Mouse (Mus musculus): ENCODE measurements at regions not wholly inside any gene's neighbourhood (a gene's known extent, or its start where the extent isn't known, plus 50 kb on each side); places are given as distances from the start of the nearest gene placed in this dataset.

DNA sequence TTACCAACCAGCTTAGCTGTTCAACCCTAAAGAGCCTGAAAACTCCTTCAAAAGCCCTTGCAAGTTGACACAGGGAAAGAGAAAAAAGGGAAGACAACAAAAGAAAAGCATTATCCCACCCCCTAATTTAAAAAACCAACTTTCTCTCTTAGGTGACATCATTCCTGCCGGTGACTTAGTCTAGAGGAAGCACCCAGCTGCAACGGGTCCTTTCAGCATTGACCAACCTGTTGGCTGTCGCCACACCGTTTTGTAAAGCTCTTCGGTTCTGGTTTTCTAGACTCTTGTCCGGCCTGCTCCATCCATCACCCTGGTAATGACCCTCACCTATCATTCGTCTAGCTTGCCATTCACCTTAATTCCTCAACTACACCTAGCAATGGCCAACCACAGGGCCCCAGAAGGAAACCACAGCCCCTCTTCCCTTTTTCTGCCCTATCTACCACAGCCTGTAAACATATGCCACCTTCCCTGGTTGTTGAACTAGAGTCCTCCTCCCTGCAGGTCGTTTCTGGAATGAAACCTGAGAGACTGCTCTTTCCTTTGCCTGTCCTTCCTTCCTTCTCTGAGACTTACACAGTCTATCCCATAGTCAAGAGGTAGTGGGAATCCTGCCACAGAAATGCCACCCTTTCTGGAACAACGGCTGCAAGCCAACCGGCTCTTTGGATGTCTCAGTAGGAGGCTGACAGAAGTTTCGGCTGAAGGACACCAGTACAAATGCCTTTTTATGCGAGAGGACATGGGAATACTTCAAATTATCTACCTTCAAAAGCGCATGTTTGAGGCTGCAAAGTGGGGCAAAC, 87.9 kb downstream of the Foxb1 start:
- no peak for TF ChIP-seq TAL1 (conservative IDR thresholded peaks at IDR 0.05; ENCODE audit: low read depth, low read length)
- no peak for TF ChIP-seq GATA1 (IDR thresholded peaks at IDR 0.05; ENCODE audit: borderline replicate concordance, low read length)
- no peak for TF ChIP-seq POLR2AphosphoS5 (IDR thresholded peaks at IDR 0.05; ENCODE audit: insufficient replicate concordance, low read depth, low read length)
- no peak for TF ChIP-seq CTCF (IDR thresholded peaks at IDR 0.05; ENCODE audit: low read depth, low read length)
- no peak for TF ChIP-seq GATA2 (IDR thresholded peaks at IDR 0.05; ENCODE audit: borderline replicate concordance, low read depth, low read length)
- H3K4me3 ChIP-seq (ENCODE audit: low read depth, low read length), result no peak overlapping the region
- H3K27me3 ChIP-seq (ENCODE audit: insufficient read depth, low read length), result no peaks in the 10 kb centered on the region; the same call in 1 of the 2 replicates
- no peaks in the 10 kb centered on the region for H3K36me3 ChIP-seq (replicated peaks)
- no peaks in the 10 kb centered on the region for H3K4me1 ChIP-seq (ENCODE audit: insufficient read depth, low read depth, low read length)
- no peak for DNase-seq (ENCODE audit: low spot score)
- H3K9me3 ChIP-seq (replicated peaks), result no peaks in the 10 kb centered on the region
- no peak for ATAC-seq (ENCODE audit: extremely low read depth, insufficient number of reproducible peaks, low FRiP score, poor library complexity, severe bottlenecking)

GRCm38 (mm10) chr9:69671199-69671598, 89.5 kb downstream of the Foxb1 start:
- no peak overlapping the region for H3K4me3 ChIP-seq (ENCODE audit: low read depth, low read length)
- DNase-seq (ENCODE audit: low spot score), result no peak
- no peak for ATAC-seq (ENCODE audit: extremely low read depth, insufficient number of reproducible peaks, low FRiP score, poor library complexity, severe bottlenecking)
- no peaks in the 10 kb centered on the region; the same call in 1 of the 2 replicates for H3K27me3 ChIP-seq (ENCODE audit: insufficient read depth, low read length)
- no peaks in the 10 kb centered on the region for H3K36me3 ChIP-seq (replicated peaks)
- no peaks in the 10 kb centered on the region for H3K9me3 ChIP-seq (replicated peaks)
- TF ChIP-seq POLR2AphosphoS5 (IDR thresholded peaks at IDR 0.05; ENCODE audit: insufficient replicate concordance, low read depth, low read length) (no peak), GATA1 (IDR thresholded peaks at IDR 0.05; ENCODE audit: borderline replicate concordance, low read length) (no peak), TAL1 (conservative IDR thresholded peaks at IDR 0.05; ENCODE audit: low read depth, low read length) (no peak), GATA2 (IDR thresholded peaks at IDR 0.05; ENCODE audit: borderline replicate concordance, low read depth, low read length) (no peak), CTCF (IDR thresholded peaks at IDR 0.05; ENCODE audit: low read depth, low read length) (no peak)
- H3K4me1 ChIP-seq (ENCODE audit: insufficient read depth, low read depth, low read length), result no peaks in the 10 kb centered on the region

GRCm38 (mm10) chr9:69670551-69671044, 90.1 kb downstream of the Foxb1 start:
- no peak overlapping the region for H3K4me3 ChIP-seq (ENCODE audit: low read depth, low read length)
- TF ChIP-seq TAL1 (conservative IDR thresholded peaks at IDR 0.05; ENCODE audit: low read depth, low read length) (no peak), GATA1 (IDR thresholded peaks at IDR 0.05; ENCODE audit: borderline replicate concordance, low read length) (no peak), CTCF (IDR thresholded peaks at IDR 0.05; ENCODE audit: low read depth, low read length) (no peak), POLR2AphosphoS5 (IDR thresholded peaks at IDR 0.05; ENCODE audit: insufficient replicate concordance, low read depth, low read length) (no peak), GATA2 (IDR thresholded peaks at IDR 0.05; ENCODE audit: borderline replicate concordance, low read depth, low read length) (no peak)
- ATAC-seq (ENCODE audit: extremely low read depth, insufficient number of reproducible peaks, low FRiP score, poor library complexity, severe bottlenecking) (no peak), DNase-seq (ENCODE audit: low spot score) (no peak)
- no peaks in the 10 kb centered on the region for H3K4me1 ChIP-seq (ENCODE audit: insufficient read depth, low read depth, low read length)
- H3K9me3 ChIP-seq (replicated peaks), result no peaks in the 10 kb centered on the region
- H3K36me3 ChIP-seq (replicated peaks), result no peaks in the 10 kb centered on the region
- no peaks in the 10 kb centered on the region; the same call in 1 of the 2 replicates for H3K27me3 ChIP-seq (ENCODE audit: insufficient read depth, low read length)

GRCm38 (mm10) chr9:69669611-69670550, 90.9 kb downstream of the Foxb1 start:
- Histone ChIP-seq H3K27me3 (ENCODE audit: insufficient read depth, low read length) (no peaks in the 10 kb centered on the region; the same call in 1 of the 2 replicates), H3K4me1 (ENCODE audit: insufficient read depth, low read depth, low read length) (no peaks in the 10 kb centered on the region), H3K36me3 (replicated peaks) (no peaks in the 10 kb centered on the region), H3K9me3 (replicated peaks) (no peaks in the 10 kb centered on the region), H3K4me3 (ENCODE audit: low read depth, low read length) (no peak overlapping the region)
- ATAC-seq (ENCODE audit: extremely low read depth, insufficient number of reproducible peaks, low FRiP score, poor library complexity, severe bottlenecking) (no peak), DNase-seq (ENCODE audit: low spot score) (no peak)
- no peak for TF ChIP-seq TAL1 (conservative IDR thresholded peaks at IDR 0.05; ENCODE audit: low read depth, low read length)
- no peak for TF ChIP-seq GATA2 (IDR thresholded peaks at IDR 0.05; ENCODE audit: borderline replicate concordance, low read depth, low read length)
- TF ChIP-seq GATA1 (IDR thresholded peaks at IDR 0.05; ENCODE audit: borderline replicate concordance, low read length), result no peak
- TF ChIP-seq POLR2AphosphoS5 (IDR thresholded peaks at IDR 0.05; ENCODE audit: insufficient replicate concordance, low read depth, low read length), result no peak
- TF ChIP-seq CTCF (IDR thresholded peaks at IDR 0.05; ENCODE audit: low read depth, low read length), result no peak

DNA sequence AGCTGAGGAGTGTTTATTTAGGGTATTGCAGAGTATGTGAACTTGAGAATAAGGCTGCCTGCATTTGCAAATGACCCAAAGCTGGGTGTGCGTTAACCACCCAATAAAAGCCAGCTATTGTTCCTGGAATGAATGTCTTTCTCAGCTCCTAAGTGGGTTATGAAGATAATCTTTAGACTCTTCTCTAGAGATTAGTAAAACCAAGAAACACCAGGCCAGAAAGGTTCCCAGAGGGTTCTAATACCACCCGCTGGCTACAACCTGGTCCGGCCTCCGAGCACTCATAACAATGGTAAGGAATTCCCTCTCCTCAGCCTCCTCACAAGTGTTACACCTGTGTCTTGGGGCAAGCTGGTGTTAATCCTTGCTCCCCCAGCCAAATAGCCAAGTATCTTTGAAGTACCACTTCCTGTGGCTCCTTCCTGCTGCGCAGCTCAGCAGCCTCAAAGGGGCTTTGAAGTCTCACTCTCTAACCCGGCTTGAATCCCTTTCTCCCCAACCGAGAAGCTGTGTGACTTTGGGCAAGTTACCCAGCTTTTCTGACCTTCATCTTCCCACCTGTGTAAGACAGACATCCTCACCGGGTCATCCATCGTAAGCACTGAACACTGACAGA, 92.2 kb downstream of the Foxb1 start:
- Histone ChIP-seq H3K4me3 (ENCODE audit: low read depth, low read length) (no peak overlapping the region), H3K4me1 (ENCODE audit: insufficient read depth, low read depth, low read length) (no peaks in the 10 kb centered on the region), H3K9me3 (replicated peaks) (no peaks in the 10 kb centered on the region), H3K27me3 (ENCODE audit: insufficient read depth, low read length) (no peaks in the 10 kb centered on the region; the same call in 1 of the 2 replicates), H3K36me3 (replicated peaks) (no peaks in the 10 kb centered on the region)
- ATAC-seq (ENCODE audit: extremely low read depth, insufficient number of reproducible peaks, low FRiP score, poor library complexity, severe bottlenecking) (no peak), DNase-seq (ENCODE audit: low spot score) (no peak)
- no peak for TF ChIP-seq POLR2AphosphoS5 (IDR thresholded peaks at IDR 0.05; ENCODE audit: insufficient replicate concordance, low read depth, low read length)
- TF ChIP-seq GATA2 (IDR thresholded peaks at IDR 0.05; ENCODE audit: borderline replicate concordance, low read depth, low read length), result no peak
- TF ChIP-seq CTCF (IDR thresholded peaks at IDR 0.05; ENCODE audit: low read depth, low read length), result no peak
- TF ChIP-seq TAL1 (conservative IDR thresholded peaks at IDR 0.05; ENCODE audit: low read depth, low read length), result no peak
- no peak for TF ChIP-seq GATA1 (IDR thresholded peaks at IDR 0.05; ENCODE audit: borderline replicate concordance, low read length)

Data from G1E (cell line).